9 mouse cellular contexts compared by ENCODE assay signal in the genomic region with DNA sequence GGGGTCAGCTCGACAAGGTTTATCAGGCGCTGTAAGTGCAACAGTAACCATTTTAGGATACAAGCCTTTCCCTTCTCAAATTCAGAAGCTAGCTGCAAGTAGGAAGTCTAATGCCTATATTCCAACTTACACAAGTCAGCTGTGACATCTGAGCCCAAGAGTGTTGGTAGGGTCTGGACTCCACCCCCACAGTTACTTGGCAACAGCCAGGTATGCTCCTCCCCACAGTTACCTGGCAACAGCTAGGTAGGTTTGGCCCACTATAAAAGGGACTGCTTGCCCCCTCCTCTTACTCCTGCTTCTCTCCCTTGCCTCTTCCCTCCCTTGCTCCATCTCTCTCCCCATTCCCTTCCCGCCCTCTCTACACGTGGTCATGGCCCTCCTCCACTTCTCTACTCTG. TPM values are rescaled to one million over a fixed set of nuclear protein-coding genes. Genes with fewer than 3 reads are reported as not detected.
DNase-seq lines count a peak whose midpoint lies in the region; ATAC-seq and TF ChIP-seq lines count a peak whose summit lies in the region.
"Had no signal": no experiment of that assay in that cellular context is flagged by ENCODE, and none has a peak within 500 bp of the region (broad histone marks: within the 10 kb centered on the region; RNA-seq: fewer than 3 reads in every experiment).

No protein-coding gene starts in this region.

- H3K27me3 ChIP-seq in kidney, postnatal 0 days (ENCODE audit: insufficient read depth, low read length): no peaks in the 10 kb centered on the region
- H3K27me3 ChIP-seq in embryonic facial prominence, embryonic 14.5 days (replicated peaks; ENCODE audit: control insufficient read depth, insufficient read depth, low read length): no peaks in the 10 kb centered on the region
- no peaks in the 10 kb centered on the region for H3K27me3 ChIP-seq in limb, embryonic 10.5 days (ENCODE audit: low read depth, poor library complexity, severe bottlenecking)
- H3K27me3 ChIP-seq in neural tube, embryonic 13.5 days: no peaks in the 10 kb centered on the region

- no peaks in the 10 kb centered on the region for H3K9me3 ChIP-seq in kidney, postnatal 0 days (replicated peaks; ENCODE audit: low read length)
- no peaks in the 10 kb centered on the region for H3K9me3 ChIP-seq in embryonic facial prominence, embryonic 14.5 days (ENCODE audit: control insufficient read depth, low read length)
- H3K9me3 ChIP-seq in limb, embryonic 10.5 days (replicated peaks): no peaks in the 10 kb centered on the region
- H3K9me3 ChIP-seq in neural tube, embryonic 13.5 days: no peaks in the 10 kb centered on the region

- no peak for DNase-seq in kidney, postnatal 0 days (ENCODE audit: low spot score)
- no peak for DNase-seq in kidney, adult 9 months
- peak; percentile 8 for DNase-seq in embryonic facial prominence, embryonic 14.5 days (ENCODE audit: low spot score)
- DNase-seq in limb, embryonic 10.5 days (ENCODE audit: low spot score): no peak
- DNase-seq in testis, postnatal 10 days (ENCODE audit: low spot score): no peak
- no peak for DNase-seq in adrenal gland, postnatal 36 days
- DNase-seq in right cerebral cortex, adult 18-20 months: no peak
- DNase-seq: right cerebral cortex, postnatal 14 days had no signal

- H3K4me3 ChIP-seq in kidney, postnatal 0 days (replicated peaks; ENCODE audit: low read depth, low read length): no peak overlapping the region
- no peak overlapping the region for H3K4me3 ChIP-seq in embryonic facial prominence, embryonic 14.5 days (ENCODE audit: low read depth, low read length)
- H3K4me3 ChIP-seq in limb, embryonic 10.5 days: peak overlapping the region; percentile 94
- peak overlapping the region; percentile 83 for H3K4me3 ChIP-seq in neural tube, embryonic 13.5 days

- TF ChIP-seq CTCF in kidney, postnatal 0 days (IDR thresholded peaks at IDR 0.05; ENCODE audit: low read depth): no peak

- ATAC-seq in kidney, postnatal 0 days (replicated peaks; ENCODE audit: low FRiP score, low read depth): no peak
- no peak for ATAC-seq in embryonic facial prominence, embryonic 14.5 days (ENCODE audit: low read depth)
- ATAC-seq in neural tube, embryonic 13.5 days (ENCODE audit: low read depth): no peak

- H3K9ac ChIP-seq in kidney, postnatal 0 days (ENCODE audit: low read depth, low read length): no peak overlapping the region
- no peak overlapping the region for H3K9ac ChIP-seq in embryonic facial prominence, embryonic 14.5 days (ENCODE audit: low read depth, low read length)
- H3K9ac ChIP-seq in neural tube, embryonic 13.5 days: peak overlapping the region; percentile 84; the same call in 1 of the 2 replicates

- H3K27ac ChIP-seq in kidney, postnatal 0 days: no peak overlapping the region
- H3K27ac ChIP-seq in embryonic facial prominence, embryonic 14.5 days (replicated peaks; ENCODE audit: low read depth, low read length): no peak overlapping the region
- no peak overlapping the region for H3K27ac ChIP-seq in limb, embryonic 10.5 days
- no peak overlapping the region for H3K27ac ChIP-seq in neural tube, embryonic 13.5 days (replicated peaks)

- peaks cover 8% of the 10 kb centered on the region; the same call in 1 of the 2 replicates for H3K4me1 ChIP-seq in kidney, postnatal 0 days (replicated peaks; ENCODE audit: insufficient read depth, low read length)
- H3K4me1 ChIP-seq in embryonic facial prominence, embryonic 14.5 days (ENCODE audit: control insufficient read depth, insufficient read depth, low read length): peaks cover 13% of the 10 kb centered on the region
- peaks cover 20% of the 10 kb centered on the region for H3K4me1 ChIP-seq in limb, embryonic 10.5 days
- peaks cover 19% of the 10 kb centered on the region for H3K4me1 ChIP-seq in neural tube, embryonic 13.5 days (replicated peaks)

- H3K4me2 ChIP-seq in kidney, postnatal 0 days (ENCODE audit: low read length): peak overlapping the region; percentile 93
- H3K4me2 ChIP-seq in embryonic facial prominence, embryonic 14.5 days (ENCODE audit: low read depth, low read length): peak overlapping the region; percentile 73
- H3K4me2 ChIP-seq in neural tube, embryonic 13.5 days: peak overlapping the region; percentile 73

- peaks cover 10% of the 10 kb centered on the region; the same call in 1 of the 2 replicates for H3K36me3 ChIP-seq in kidney, postnatal 0 days (ENCODE audit: insufficient read depth, low read length)
- peaks cover 31% of the 10 kb centered on the region for H3K36me3 ChIP-seq in embryonic facial prominence, embryonic 14.5 days (ENCODE audit: control insufficient read depth, insufficient read depth, low read length)
- H3K36me3 ChIP-seq in limb, embryonic 10.5 days: peaks cover 43% of the 10 kb centered on the region
- peaks cover 37% of the 10 kb centered on the region for H3K36me3 ChIP-seq in neural tube, embryonic 13.5 days

- 66% methylated on average over 4 of the region's 4 CpGs for WGBS in kidney, postnatal 0 days
- WGBS in embryonic facial prominence, embryonic 14.5 days: 60% methylated on average over 4 of the region's 4 CpGs
- WGBS in limb, embryonic 10.5 days: 66% methylated on average over 4 of the region's 4 CpGs
- WGBS in neural tube, embryonic 13.5 days: 71% methylated on average over 4 of the region's 4 CpGs

RNA-seq across cellular contexts. Expression of a gene that starts 1.6 kb away (rescaled TPM):
- 19.2 and 20.3 TPM in 2 replicates for polyA plus RNA-seq in kidney, postnatal 0 days (2015; fragmentation: Nextera tagmentation; extraction: Ambion mirVana)
- 13.9 and 17.8 TPM in 2 replicates for polyA plus RNA-seq in embryonic facial prominence, embryonic 14.5 days (2014; fragmentation: Nextera tagmentation; extraction: Ambion mirVana)
- polyA plus RNA-seq in limb, embryonic 10.5 days (2016; fragmentation: Nextera tagmentation; extraction: Ambion mirVana): 35.3 and 38.2 TPM in 2 replicates
- 26.9 and 29.1 TPM in 2 replicates for polyA plus RNA-seq in neural tube, embryonic 13.5 days (2015; fragmentation: Nextera tagmentation; extraction: Ambion mirVana)
- total RNA-seq in adrenal gland, postnatal 36 days (2021): 10 to 100 TPM in 1 of 2 experiments, 1 to 10 TPM in 1; 9.1 to 11.9 TPM

RNA-seq across cellular contexts. Expression of a gene that starts 18.5 kb away (rescaled TPM):
- 3.5 and 4.3 TPM in 2 replicates for polyA plus RNA-seq in kidney, postnatal 0 days (2015; fragmentation: Nextera tagmentation; extraction: Ambion mirVana)
- 6.6 and 7.7 TPM in 2 replicates for polyA plus RNA-seq in embryonic facial prominence, embryonic 14.5 days (2014; fragmentation: Nextera tagmentation; extraction: Ambion mirVana)
- 8.6 and 8.7 TPM in 2 replicates for polyA plus RNA-seq in limb, embryonic 10.5 days (2016; fragmentation: Nextera tagmentation; extraction: Ambion mirVana)
- 6.8 and 7.2 TPM in 2 replicates for polyA plus RNA-seq in neural tube, embryonic 13.5 days (2015; fragmentation: Nextera tagmentation; extraction: Ambion mirVana)
- 1 to 10 TPM; 4.1 to 4.2 TPM for total RNA-seq in adrenal gland, postnatal 36 days (2021)

RNA-seq across cellular contexts. Expression of a gene that starts 34.1 kb away (rescaled TPM):
- 68.4 and 87.5 TPM in 2 replicates for polyA plus RNA-seq in kidney, postnatal 0 days (2015; fragmentation: Nextera tagmentation; extraction: Ambion mirVana)
- 65.6 and 66.3 TPM in 2 replicates for polyA plus RNA-seq in embryonic facial prominence, embryonic 14.5 days (2014; fragmentation: Nextera tagmentation; extraction: Ambion mirVana)
- polyA plus RNA-seq in limb, embryonic 10.5 days (2016; fragmentation: Nextera tagmentation; extraction: Ambion mirVana): 75.4 and 89.8 TPM in 2 replicates
- polyA plus RNA-seq in neural tube, embryonic 13.5 days (2015; fragmentation: Nextera tagmentation; extraction: Ambion mirVana): 81.7 and 85.0 TPM in 2 replicates
- total RNA-seq in adrenal gland, postnatal 36 days (2021): 10 to 100 TPM; 63.2 to 65.2 TPM

RNA-seq across cellular contexts. Expression of a gene that starts 34.6 kb away (rescaled TPM):
- 0.05 and 0.24 TPM in 2 replicates for polyA plus RNA-seq in kidney, postnatal 0 days (2015; fragmentation: Nextera tagmentation; extraction: Ambion mirVana)
- polyA plus RNA-seq in embryonic facial prominence, embryonic 14.5 days (2014; fragmentation: Nextera tagmentation; extraction: Ambion mirVana): 17.6 and 17.9 TPM in 2 replicates
- polyA plus RNA-seq in limb, embryonic 10.5 days (2016; fragmentation: Nextera tagmentation; extraction: Ambion mirVana): 0.11 and 0.15 TPM in 2 replicates
- polyA plus RNA-seq in neural tube, embryonic 13.5 days (2015; fragmentation: Nextera tagmentation; extraction: Ambion mirVana): 680 and 687 TPM in 2 replicates
- total RNA-seq in adrenal gland, postnatal 36 days (2021): 1 to 10 TPM; 4.0 to 5.9 TPM

RNA-seq across cellular contexts. Expression of a gene that starts 41.4 kb away (rescaled TPM):
- polyA plus RNA-seq in kidney, postnatal 0 days (2015; fragmentation: Nextera tagmentation; extraction: Ambion mirVana): 2,320 and 2,713 TPM in 2 replicates
- 1,191 and 1,453 TPM in 2 replicates for polyA plus RNA-seq in embryonic facial prominence, embryonic 14.5 days (2014; fragmentation: Nextera tagmentation; extraction: Ambion mirVana)
- 1,161 and 1,186 TPM in 2 replicates for polyA plus RNA-seq in limb, embryonic 10.5 days (2016; fragmentation: Nextera tagmentation; extraction: Ambion mirVana)
- polyA plus RNA-seq in neural tube, embryonic 13.5 days (2015; fragmentation: Nextera tagmentation; extraction: Ambion mirVana): 1,573 and 1,642 TPM in 2 replicates
- total RNA-seq in adrenal gland, postnatal 36 days (2021): 100 to 1,000 TPM; 712 to 723 TPM

Comparison
In these comparisons a context has a peak if more than half of its experiments do, and no peak if none do; other contexts are left out.
1. H3K4me3 ChIP-seq: peak in limb, embryonic 10.5 days (single experiment) and neural tube, embryonic 13.5 days (single experiment); none in kidney, postnatal 0 days (single experiment) and embryonic facial prominence, embryonic 14.5 days (single experiment).
2. Peak in every context shown above with its lines, with median percentiles within 50 percentile points of each other: H3K4me2 ChIP-seq.